Mouse (Mus musculus) hindbrain, embryonic 14.5 days (tissue): ENCODE results near the gene Serpinb1c. TPM values are rescaled to one million over a fixed set of nuclear protein-coding genes. Genes with fewer than 3 reads are reported as not detected.
A peak's percentile ranks its signal among the peaks of the same experiment; 100 is the strongest.

Source experiments
- ATAC-seq: fragments of 200-750 bp; cut with Nextera tagmentation; 2 replicates; pipeline ENCODE4 v1.8.0; 2017; ENCODE audit warnings: moderate number of reproducible peaks, mild to moderate bottlenecking, moderate TSS enrichment, moderate library complexity; ENCODE audit not compliant: low FRiP score
- DNase-seq: peaks from one replicate; pipeline ENCODE4 v3.0.0-alpha.2; 2015; ENCODE audit warnings: low spot score
- H3K27ac ChIP-seq: fragments of 300-500 bp; sonication (generic); 2 replicates; pipeline ENCODE4 v1.5.1; 2014; ENCODE audit warnings: mild to moderate bottlenecking, moderate library complexity
- H3K27me3 ChIP-seq: fragments of 300-500 bp; sonication (generic); 2 replicates; pipeline ENCODE4 v1.6.1; 2014; ENCODE audit warnings: mild to moderate bottlenecking, low read length, mixed read lengths; ENCODE audit not compliant: control insufficient read depth, insufficient read depth
- H3K36me3 ChIP-seq: fragments of 300-500 bp; sonication (generic); replicated peaks from 2 replicates; pipeline ENCODE4 v1.6.1; 2014; ENCODE audit not compliant: control insufficient read depth, insufficient read depth
- H3K4me1 ChIP-seq: fragments of 300-500 bp; sonication (generic); replicated peaks from 2 replicates; pipeline ENCODE4 v1.6.1; 2014; ENCODE audit warnings: antibody characterized with exemption, low read length, mixed read lengths; ENCODE audit not compliant: control insufficient read depth, insufficient read depth
- H3K4me2 ChIP-seq: fragments of 300-500 bp; sonication (generic); replicated peaks from 2 replicates; pipeline ENCODE4 v1.6.1; 2014; ENCODE audit warnings: mild to moderate bottlenecking, moderate library complexity
- H3K4me3 ChIP-seq: fragments of 300-500 bp; sonication (generic); replicated peaks from 2 replicates; pipeline ENCODE4 v1.5.1; 2014; ENCODE audit warnings: mild to moderate bottlenecking, low read length
- H3K9ac ChIP-seq: fragments of 300-500 bp; sonication (generic); 2 replicates; pipeline ENCODE4 v1.6.1; 2014
- H3K9me3 ChIP-seq: fragments of 300-500 bp; sonication (generic); 2 replicates; pipeline ENCODE4 v1.6.1; 2016; ENCODE audit warnings: low read length; ENCODE audit not compliant: control insufficient read depth
- WGBS: fragments of 180-500 bp; shearing (Covaris S2); extraction: QIAGEN DNeasy Blood & Tissue Kit; methylation state at CpG from one replicate; pipeline ENCODE4 v1.1.7; 2014; 5-methylcytosine and 5-hydroxymethylcytosine counted together
- polyA plus RNA-seq: library from polyadenylated mRNA; unstranded; fragments of >200 nt; fragmentation: Nextera tagmentation; extraction: Ambion mirVana; gene quantifications from 2 replicates; pipeline ENCODE4 v1.2.1, GENCODE M21; 2014

Gene Serpinb1c
- polyA plus RNA-seq, 1 experiment from 2014 or later, result not detected

DNA sequence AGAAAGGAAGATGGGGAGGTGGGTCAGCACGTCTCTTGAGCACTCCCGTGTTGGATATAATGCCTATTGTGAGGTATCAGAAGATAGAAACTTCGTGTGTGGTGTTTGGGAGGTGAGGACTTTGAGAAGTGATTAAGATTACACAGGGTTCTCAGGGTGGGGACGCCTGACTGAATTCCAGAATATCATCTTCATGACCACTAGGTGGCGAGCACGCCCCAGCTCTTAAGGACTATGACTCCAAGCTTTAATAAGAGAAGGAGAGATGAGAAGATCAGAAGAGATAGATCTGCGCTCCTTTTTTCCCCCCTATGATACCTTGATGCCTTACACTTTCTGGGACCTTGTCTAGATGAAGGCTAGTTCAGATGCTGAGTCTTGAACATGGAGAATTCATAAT is 46.0 kb downstream of the Serpinb1c start:
- Histone ChIP-seq H3K4me1 (no peaks in the 10 kb centered on the region), H3K27ac (no peak overlapping the region), H3K36me3 (no peaks in the 10 kb centered on the region), H3K4me3 (no peak overlapping the region), H3K9ac (no peak overlapping the region), H3K27me3 (no peaks in the 10 kb centered on the region), H3K9me3 (no peaks in the 10 kb centered on the region), H3K4me2 (no peak overlapping the region)
- peak; percentile 85 for ATAC-seq
- 13% methylated on average over 7 of the region's 7 CpGs for WGBS
- peak; percentile 71 for DNase-seq

DNA sequence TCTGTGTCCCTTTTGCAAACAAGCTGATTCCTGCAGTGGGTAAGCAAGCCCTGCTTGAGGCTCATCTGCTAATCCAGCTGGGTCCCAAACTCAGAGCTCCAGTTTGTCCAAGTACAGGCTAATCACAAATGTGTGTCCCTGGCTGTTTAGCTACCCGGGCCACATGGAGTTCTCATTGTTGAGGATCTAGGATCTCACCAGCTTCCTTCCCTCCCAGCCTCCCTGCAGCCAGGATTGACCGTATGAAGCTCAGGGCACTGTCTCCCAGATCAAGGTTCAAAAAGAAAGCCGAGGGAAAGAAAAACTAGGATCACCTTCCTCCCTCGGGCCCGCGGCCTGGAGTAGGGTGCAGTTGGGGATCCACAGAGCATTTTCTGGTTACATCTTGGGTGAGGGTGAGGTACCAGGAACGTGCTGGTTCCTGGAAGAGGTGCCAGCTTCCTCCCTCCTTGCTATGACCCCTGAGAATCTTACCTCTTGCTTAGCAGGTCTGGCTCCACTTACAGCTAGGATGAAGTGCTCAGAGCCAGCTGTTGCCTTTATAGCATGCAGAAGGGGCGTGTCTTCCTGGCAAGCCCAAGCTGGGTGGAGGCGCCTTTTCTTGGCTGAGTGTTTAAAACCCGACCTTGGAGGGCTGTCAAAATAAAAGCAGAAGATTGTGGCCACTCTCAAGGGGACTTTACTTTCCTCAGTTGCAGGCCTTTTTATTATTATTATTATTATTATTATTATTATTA is 47.2 kb downstream of the Serpinb1c start, which contains the start of gene Serpinb1a:
Gene Serpinb1a, minus strand, starts transcription at position 518 of the 737 bp plus-strand sequence.
- H3K36me3 ChIP-seq, result no peaks in the 10 kb centered on the region
- ATAC-seq (no peak), DNase-seq (no peak)
- no peaks in the 10 kb centered on the region for H3K4me1 ChIP-seq
- H3K27ac ChIP-seq, result no peak within 1 kb of the TSS
- H3K27me3 ChIP-seq, result no peaks in the 10 kb centered on the region
- H3K9ac ChIP-seq, result no peak within 1 kb of the TSS
- H3K9me3 ChIP-seq, result no peaks in the 10 kb centered on the region
- 67% methylated on average over 10 of the region's 10 CpGs for WGBS
- H3K4me2 ChIP-seq, result no peak within 1 kb of the TSS
- H3K4me3 ChIP-seq, result no peak within 1 kb of the TSS

DNA sequence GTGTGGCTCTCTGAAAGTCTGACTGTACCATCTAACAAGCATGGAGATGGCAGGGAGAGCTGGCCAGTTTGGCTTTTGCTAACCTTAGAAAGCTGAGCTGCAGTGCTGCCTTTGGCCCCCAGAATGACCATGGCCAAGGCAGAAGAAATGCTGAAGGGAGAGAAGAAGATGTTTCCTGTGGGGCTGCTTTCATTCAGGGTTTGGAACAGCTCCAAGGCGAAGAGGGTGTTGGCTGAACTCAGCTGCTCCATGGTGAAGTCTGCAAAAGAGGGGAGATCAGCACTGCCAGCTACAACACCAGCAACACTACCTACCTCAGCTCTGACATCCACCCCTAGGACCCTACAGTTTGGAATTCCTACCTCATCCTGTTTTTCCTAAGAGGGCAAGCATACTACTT is 47.9 kb downstream of the Serpinb1c start:
- Histone ChIP-seq H3K27ac (no peak overlapping the region), H3K4me1 (no peaks in the 10 kb centered on the region), H3K9ac (no peak overlapping the region), H3K36me3 (no peaks in the 10 kb centered on the region), H3K4me3 (no peak overlapping the region), H3K9me3 (no peaks in the 10 kb centered on the region), H3K4me2 (no peak overlapping the region), H3K27me3 (no peaks in the 10 kb centered on the region)
- ATAC-seq (no peak), DNase-seq (no peak)
- 86% methylated on average over 1 of the region's 1 CpGs for WGBS

GRCm38 (mm10) chr13:32849531-32850123 is 48.4 kb downstream of the Serpinb1c start:
- Histone ChIP-seq H3K27ac (no peak overlapping the region), H3K4me2 (no peak overlapping the region), H3K9ac (no peak overlapping the region), H3K4me3 (no peak overlapping the region), H3K9me3 (no peaks in the 10 kb centered on the region), H3K36me3 (no peaks in the 10 kb centered on the region), H3K27me3 (no peaks in the 10 kb centered on the region), H3K4me1 (no peaks in the 10 kb centered on the region)
- ATAC-seq (no peak), DNase-seq (no peak)

DNA sequence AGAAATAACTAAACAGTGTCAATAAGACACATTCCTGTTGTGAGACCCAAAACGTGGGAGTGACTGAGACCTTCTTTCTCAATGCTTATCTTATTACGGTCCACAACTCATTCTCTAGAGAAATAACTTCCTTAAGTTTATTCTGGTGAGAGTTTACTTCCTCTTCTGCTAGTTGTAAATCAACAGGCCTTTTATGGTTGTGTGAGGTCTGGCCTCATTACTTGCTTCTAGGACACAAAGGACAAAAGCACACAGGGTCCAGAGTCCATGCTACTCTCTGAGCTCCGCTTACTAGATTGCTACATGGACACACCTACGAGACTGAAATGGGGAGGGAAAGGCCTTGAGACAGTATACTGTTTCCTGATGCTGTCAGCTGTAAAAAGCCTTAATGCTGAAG is 48.9 kb downstream of the Serpinb1c start:
- Histone ChIP-seq H3K4me2 (no peak overlapping the region), H3K36me3 (no peaks in the 10 kb centered on the region), H3K4me1 (no peaks in the 10 kb centered on the region), H3K4me3 (no peak overlapping the region), H3K27ac (no peak overlapping the region), H3K27me3 (no peaks in the 10 kb centered on the region), H3K9me3 (no peaks in the 10 kb centered on the region), H3K9ac (no peak overlapping the region)
- 74% methylated on average over 4 of the region's 4 CpGs for WGBS
- DNase-seq (no peak), ATAC-seq (no peak)

DNA sequence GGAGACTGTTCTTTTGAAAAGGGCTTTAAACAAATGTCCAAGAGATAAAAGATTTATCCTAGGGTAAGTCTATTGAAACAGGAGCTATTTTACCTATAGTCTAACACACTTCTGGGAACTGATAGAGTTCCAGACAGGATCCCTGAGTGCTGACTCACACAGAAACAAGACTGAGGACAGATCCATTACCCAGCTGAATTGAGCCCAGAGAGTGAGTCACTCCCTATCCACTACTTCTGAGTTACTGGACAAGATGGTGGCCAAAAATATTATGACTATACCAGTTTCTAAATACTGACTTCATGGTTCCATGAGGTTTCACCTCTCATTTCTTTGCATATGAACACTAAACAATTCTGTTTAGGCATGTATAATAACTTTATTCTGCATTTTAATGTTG is 51.8 kb downstream of the Serpinb1c start:
- Histone ChIP-seq H3K36me3 (no peaks in the 10 kb centered on the region), H3K27ac (no peak overlapping the region), H3K4me2 (no peak overlapping the region), H3K27me3 (no peaks in the 10 kb centered on the region), H3K9me3 (no peaks in the 10 kb centered on the region), H3K9ac (no peak overlapping the region), H3K4me3 (no peak overlapping the region), H3K4me1 (no peaks in the 10 kb centered on the region)
- DNase-seq (no peak), ATAC-seq (no peak)

DNA sequence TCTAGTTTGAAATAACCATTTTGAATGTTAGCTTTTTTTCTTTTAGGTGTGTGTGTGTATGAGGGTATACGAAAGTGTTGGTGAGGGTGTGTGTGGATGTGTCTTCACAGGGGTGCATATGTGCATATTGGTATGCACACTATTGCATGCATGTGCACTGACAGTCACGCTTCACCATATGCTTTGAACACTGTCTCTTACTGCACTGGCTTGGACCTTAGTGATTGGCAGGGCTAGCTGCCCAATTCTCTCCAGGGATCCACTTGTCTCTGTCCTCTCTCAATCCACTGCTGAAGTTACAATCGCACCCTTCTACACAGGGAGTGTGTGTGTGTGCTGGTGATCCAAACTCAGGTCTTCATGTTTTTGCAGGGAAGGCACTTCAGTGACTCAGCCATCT is 56.7 kb downstream of the Serpinb1c start:
- 99% methylated on average over 3 of the region's 3 CpGs for WGBS
- Histone ChIP-seq H3K9me3 (no peaks in the 10 kb centered on the region), H3K27ac (no peak overlapping the region), H3K4me1 (no peaks in the 10 kb centered on the region), H3K27me3 (no peaks in the 10 kb centered on the region), H3K4me3 (no peak overlapping the region), H3K9ac (no peak overlapping the region), H3K36me3 (no peaks in the 10 kb centered on the region), H3K4me2 (no peak overlapping the region)
- ATAC-seq (no peak), DNase-seq (no peak)

GRCm38 (mm10) chr13:32839314-32839713 is 58.7 kb downstream of the Serpinb1c start:
- Histone ChIP-seq H3K4me3 (no peak overlapping the region), H3K27me3 (no peaks in the 10 kb centered on the region), H3K9me3 (no peaks in the 10 kb centered on the region), H3K4me1 (no peaks in the 10 kb centered on the region), H3K4me2 (no peak overlapping the region), H3K27ac (no peak overlapping the region), H3K36me3 (no peaks in the 10 kb centered on the region), H3K9ac (no peak overlapping the region)
- DNase-seq, result no peak
- WGBS, result 60% methylated on average over 1 of the region's 1 CpGs
- ATAC-seq, result no peak

DNA sequence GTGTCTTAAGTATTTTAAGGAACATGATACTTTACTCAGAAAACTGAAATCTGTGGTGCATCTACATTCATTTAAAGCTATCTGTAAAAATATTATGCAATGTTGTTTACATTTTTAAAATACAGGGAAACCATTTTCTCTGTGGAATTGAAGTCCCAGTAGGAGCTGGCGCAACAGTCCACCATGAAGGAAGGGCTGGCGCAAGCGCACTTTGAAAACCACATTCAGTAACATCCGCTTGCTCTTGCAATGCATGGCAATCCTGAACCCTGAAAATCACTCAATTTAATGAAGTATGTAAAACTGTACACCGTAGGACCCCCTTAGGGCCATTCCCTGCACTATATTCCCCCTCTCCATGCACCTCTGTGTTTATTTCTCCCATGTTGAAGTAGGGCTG is 63.5 kb downstream of the Serpinb1c start:
- Histone ChIP-seq H3K4me3 (no peak overlapping the region), H3K4me1 (no peaks in the 10 kb centered on the region), H3K9ac (no peak overlapping the region), H3K4me2 (no peak overlapping the region), H3K9me3 (no peaks in the 10 kb centered on the region), H3K27ac (no peak overlapping the region), H3K27me3 (no peaks in the 10 kb centered on the region), H3K36me3 (no peaks in the 10 kb centered on the region)
- no peak for DNase-seq
- 93% methylated on average over 5 of the region's 5 CpGs for WGBS
- no peak for ATAC-seq
